Mouse (Mus musculus): ENCODE measurements around the gene Ap1ar. TPM values are rescaled to one million over a fixed set of nuclear protein-coding genes. Genes with fewer than 3 reads are reported as not detected.
A peak's percentile ranks its signal among the peaks of the same experiment; 100 is the strongest.

The Ap1ar gene
- polyA plus RNA-seq, 1 experiment, result 8.3 TPM

- peak overlapping the region; percentile 77 for H3ac ChIP-seq (ENCODE audit: control insufficient read depth, insufficient read length)
- H3K79me2 ChIP-seq (ENCODE audit: control insufficient read depth, insufficient read depth), result peaks cover 32% of the 10 kb centered on the region
- TF ChIP-seq USF1 (IDR thresholded peaks at IDR 0.05; ENCODE audit: low read depth), result no peak
- no peak for TF ChIP-seq TCF12 (IDR thresholded peaks at IDR 0.05; ENCODE audit: insufficient read depth, poor library complexity, severe bottlenecking)
- no peak for TF ChIP-seq SRF (IDR thresholded peaks at IDR 0.05; ENCODE audit: control insufficient read depth, insufficient read length, low read depth)
- TF ChIP-seq TCF3 (IDR thresholded peaks at IDR 0.05; ENCODE audit: insufficient read length, low read depth), result no peak
- TF ChIP-seq POLR2AphosphoS2 (IDR thresholded peaks at IDR 0.05; ENCODE audit: insufficient read length, low read depth), result no peak
- no peak for TF ChIP-seq REST (IDR thresholded peaks at IDR 0.05; ENCODE audit: insufficient read depth, insufficient read length)
- TF ChIP-seq MYOD1 (IDR thresholded peaks at IDR 0.05; ENCODE audit: control insufficient read depth in 1 of 3, insufficient read length in 2 of 3, low read depth in 2 of 3), result no peak
- TF ChIP-seq E2F4 (IDR thresholded peaks at IDR 0.05; ENCODE audit: insufficient read depth), result no peak
- TF ChIP-seq MYOG (IDR thresholded peaks at IDR 0.05; ENCODE audit: control insufficient read depth in 1 of 3, insufficient read depth in 1 of 3, insufficient read length in 2 of 3, low read depth in 2 of 3), result no peak
- TF ChIP-seq POLR2A (IDR thresholded peaks at IDR 0.05; ENCODE audit: insufficient read length, low read depth), result no peak
- TF ChIP-seq CEBPB (IDR thresholded peaks at IDR 0.05; ENCODE audit: insufficient read depth, poor library complexity, severe bottlenecking), result no peak
- TF ChIP-seq MAX (IDR thresholded peaks at IDR 0.05; ENCODE audit: low read depth), result no peak
- H3K36me3 ChIP-seq (ENCODE audit: control insufficient read depth, insufficient read depth), result no peaks in the 10 kb centered on the region
- peak overlapping the region; percentile 33 for H3K4me3 ChIP-seq
- no peaks in the 10 kb centered on the region for H3K27me3 ChIP-seq (ENCODE audit: control insufficient read depth, insufficient read depth, insufficient read length)
- peak overlapping the region; percentile 82 for H3K4me2 ChIP-seq (ENCODE audit: low read depth)
These were observed 785 bp upstream of the Ap1ar start for GRCm38 (mm10) chr3:127837972-127838644.

- Histone ChIP-seq H3K4me3 (peak overlapping the region; percentile 33), H3K27me3 (ENCODE audit: control insufficient read depth, insufficient read depth, insufficient read length) (no peaks in the 10 kb centered on the region), H3K79me2 (ENCODE audit: control insufficient read depth, insufficient read depth) (peaks cover 43% of the 10 kb centered on the region), H3K4me2 (ENCODE audit: low read depth) (peak overlapping the region; percentile 91), H3K36me3 (ENCODE audit: control insufficient read depth, insufficient read depth) (no peaks in the 10 kb centered on the region), H3ac (ENCODE audit: control insufficient read depth, insufficient read length) (peak overlapping the region; percentile 77)
- TF ChIP-seq USF1 (IDR thresholded peaks at IDR 0.05; ENCODE audit: low read depth), result no peak
- TF ChIP-seq E2F4 (IDR thresholded peaks at IDR 0.05; ENCODE audit: insufficient read depth), result no peak
- no peak for TF ChIP-seq SRF (IDR thresholded peaks at IDR 0.05; ENCODE audit: control insufficient read depth, insufficient read length, low read depth)
- no peak for TF ChIP-seq POLR2AphosphoS2 (IDR thresholded peaks at IDR 0.05; ENCODE audit: insufficient read length, low read depth)
These were observed 547 bp downstream of the Ap1ar start for GRCm38 (mm10) chr3:127836798-127837153.

GRCm38 (mm10) chr3:127835594-127835993 is 1.7 kb downstream of the Ap1ar start:
- TF ChIP-seq POLR2AphosphoS2 (IDR thresholded peaks at IDR 0.05; ENCODE audit: insufficient read length, low read depth), result no peak
- TF ChIP-seq E2F4 (IDR thresholded peaks at IDR 0.05; ENCODE audit: insufficient read depth), result no peak
- no peak for TF ChIP-seq CEBPB (IDR thresholded peaks at IDR 0.05; ENCODE audit: insufficient read depth, poor library complexity, severe bottlenecking)
- TF ChIP-seq MYOG (IDR thresholded peaks at IDR 0.05; ENCODE audit: control insufficient read depth in 1 of 3, insufficient read depth in 1 of 3, insufficient read length in 2 of 3, low read depth in 2 of 3), result no peak
- no peak for TF ChIP-seq TCF3 (IDR thresholded peaks at IDR 0.05; ENCODE audit: insufficient read length, low read depth)
- no peak for TF ChIP-seq MAX (IDR thresholded peaks at IDR 0.05; ENCODE audit: low read depth)
- TF ChIP-seq USF1 (IDR thresholded peaks at IDR 0.05; ENCODE audit: low read depth), result no peak
- no peak for TF ChIP-seq TCF12 (IDR thresholded peaks at IDR 0.05; ENCODE audit: insufficient read depth, poor library complexity, severe bottlenecking)
- no peak for TF ChIP-seq SRF (IDR thresholded peaks at IDR 0.05; ENCODE audit: control insufficient read depth, insufficient read length, low read depth)
- TF ChIP-seq REST (IDR thresholded peaks at IDR 0.05; ENCODE audit: insufficient read depth, insufficient read length), result no peak
- no peak for TF ChIP-seq POLR2A (IDR thresholded peaks at IDR 0.05; ENCODE audit: insufficient read length, low read depth)
- no peak for TF ChIP-seq MYOD1 (IDR thresholded peaks at IDR 0.05; ENCODE audit: control insufficient read depth in 1 of 3, insufficient read length in 2 of 3, low read depth in 2 of 3)
- no peaks in the 10 kb centered on the region for H3K27me3 ChIP-seq (ENCODE audit: control insufficient read depth, insufficient read depth, insufficient read length)
- no peaks in the 10 kb centered on the region for H3K36me3 ChIP-seq (ENCODE audit: control insufficient read depth, insufficient read depth)
- H3ac ChIP-seq (ENCODE audit: control insufficient read depth, insufficient read length), result no peak overlapping the region
- peaks cover 48% of the 10 kb centered on the region for H3K79me2 ChIP-seq (ENCODE audit: control insufficient read depth, insufficient read depth)
- no peak overlapping the region for H3K4me3 ChIP-seq
- peak overlapping the region; percentile 91 for H3K4me2 ChIP-seq (ENCODE audit: low read depth)

- no peak overlapping the region for H3ac ChIP-seq (ENCODE audit: control insufficient read depth, insufficient read length)
- no peaks in the 10 kb centered on the region for H3K36me3 ChIP-seq (ENCODE audit: control insufficient read depth, insufficient read depth)
- no peak overlapping the region for H3K4me2 ChIP-seq (ENCODE audit: low read depth)
- H3K27me3 ChIP-seq (ENCODE audit: control insufficient read depth, insufficient read depth, insufficient read length), result no peaks in the 10 kb centered on the region
- H3K79me2 ChIP-seq (ENCODE audit: control insufficient read depth, insufficient read depth), result peaks cover 63% of the 10 kb centered on the region
- TF ChIP-seq REST (IDR thresholded peaks at IDR 0.05; ENCODE audit: insufficient read depth, insufficient read length) (no peak), POLR2AphosphoS2 (IDR thresholded peaks at IDR 0.05; ENCODE audit: insufficient read length, low read depth) (no peak)
- no peak overlapping the region for H3K4me3 ChIP-seq
These were observed 3.3 kb downstream of the Ap1ar start for GRCm38 (mm10) chr3:127834040-127834439.

GRCm38 (mm10) chr3:127831079-127831478 is 6.2 kb downstream of the Ap1ar start:
- no peak for TF ChIP-seq POLR2A (IDR thresholded peaks at IDR 0.05; ENCODE audit: insufficient read length, low read depth)
- TF ChIP-seq MAX (IDR thresholded peaks at IDR 0.05; ENCODE audit: low read depth), result no peak
- TF ChIP-seq MYOG (IDR thresholded peaks at IDR 0.05; ENCODE audit: control insufficient read depth in 1 of 3, insufficient read depth in 1 of 3, insufficient read length in 2 of 3, low read depth in 2 of 3), result no peak
- no peak for TF ChIP-seq SRF (IDR thresholded peaks at IDR 0.05; ENCODE audit: control insufficient read depth, insufficient read length, low read depth)
- TF ChIP-seq TCF3 (IDR thresholded peaks at IDR 0.05; ENCODE audit: insufficient read length, low read depth), result no peak
- no peak for TF ChIP-seq TCF12 (IDR thresholded peaks at IDR 0.05; ENCODE audit: insufficient read depth, poor library complexity, severe bottlenecking)
- no peak for TF ChIP-seq MYOD1 (IDR thresholded peaks at IDR 0.05; ENCODE audit: control insufficient read depth in 1 of 3, insufficient read length in 2 of 3, low read depth in 2 of 3)
- no peak for TF ChIP-seq USF1 (IDR thresholded peaks at IDR 0.05; ENCODE audit: low read depth)
- no peak for TF ChIP-seq CEBPB (IDR thresholded peaks at IDR 0.05; ENCODE audit: insufficient read depth, poor library complexity, severe bottlenecking)
- TF ChIP-seq POLR2AphosphoS2 (IDR thresholded peaks at IDR 0.05; ENCODE audit: insufficient read length, low read depth), result no peak
- no peak for TF ChIP-seq REST (IDR thresholded peaks at IDR 0.05; ENCODE audit: insufficient read depth, insufficient read length)
- no peak for TF ChIP-seq E2F4 (IDR thresholded peaks at IDR 0.05; ENCODE audit: insufficient read depth)
- peaks cover 56% of the 10 kb centered on the region for H3K79me2 ChIP-seq (ENCODE audit: control insufficient read depth, insufficient read depth)
- no peak overlapping the region for H3K4me2 ChIP-seq (ENCODE audit: low read depth)
- no peak overlapping the region for H3ac ChIP-seq (ENCODE audit: control insufficient read depth, insufficient read length)
- no peaks in the 10 kb centered on the region for H3K27me3 ChIP-seq (ENCODE audit: control insufficient read depth, insufficient read depth, insufficient read length)
- H3K4me3 ChIP-seq, result no peak overlapping the region
- H3K36me3 ChIP-seq (ENCODE audit: control insufficient read depth, insufficient read depth), result no peaks in the 10 kb centered on the region
